Mouse (Mus musculus): ENCODE results near the gene Abcc6.
"Not testable (repeated sequence)": the region's sequence is repeated elsewhere in the genome, so short reads cannot be mapped to it uniquely, and the experiment has no call there.

The Abcc6 gene

GRCm38 (mm10) chr7:45941986-45942385 lies 88.1 kb downstream of the Abcc6 start:
- Histone ChIP-seq H3K4me1 (replicated peaks; ENCODE audit: low read depth, low read length) (peaks cover 4% of the 10 kb centered on the region; the same call in 1 of the 2 replicates), H3K27me3 (ENCODE audit: insufficient read depth, low read length) (no peaks in the 10 kb centered on the region), H3K4me3 (replicated peaks; ENCODE audit: low read length) (no peak overlapping the region), H3K9me3 (ENCODE audit: low read length) (no peaks in the 10 kb centered on the region), H3K36me3 (ENCODE audit: insufficient read depth, low read length) (peaks cover 19% of the 10 kb centered on the region; the same call in 1 of the 2 replicates)
- TF ChIP-seq NANOG (IDR thresholded peaks at IDR 0.05; ENCODE audit: borderline replicate concordance, low read length) = no peak
- TF ChIP-seq POU5F1 (IDR thresholded peaks at IDR 0.05; ENCODE audit: borderline replicate concordance, low read length) = no peak
- TF ChIP-seq CTCF (conservative IDR thresholded peaks at IDR 0.05; ENCODE audit: low read length) = no peak

GRCm38 (mm10) chr7:45939836-45940235 lies 90.3 kb downstream of the Abcc6 start:
- H3K36me3 ChIP-seq (ENCODE audit: insufficient read depth, low read length) = peaks cover 17% of the 10 kb centered on the region; the same call in 1 of the 2 replicates
- H3K4me1 ChIP-seq (replicated peaks; ENCODE audit: low read depth, low read length) = peaks cover 4% of the 10 kb centered on the region; the same call in 1 of the 2 replicates
- no peaks in the 10 kb centered on the region for H3K27me3 ChIP-seq (ENCODE audit: insufficient read depth, low read length)
- TF ChIP-seq POU5F1 (IDR thresholded peaks at IDR 0.05; ENCODE audit: borderline replicate concordance, low read length) = no peak
- TF ChIP-seq CTCF (conservative IDR thresholded peaks at IDR 0.05; ENCODE audit: low read length) = no peak
- no peak for TF ChIP-seq NANOG (IDR thresholded peaks at IDR 0.05; ENCODE audit: borderline replicate concordance, low read length)
- H3K4me3 ChIP-seq (replicated peaks; ENCODE audit: low read length) = no peak overlapping the region
- no peaks in the 10 kb centered on the region for H3K9me3 ChIP-seq (ENCODE audit: low read length)

- Histone ChIP-seq H3K36me3 (ENCODE audit: insufficient read depth, low read length) (peaks cover 12% of the 10 kb centered on the region; the same call in 1 of the 2 replicates), H3K4me3 (replicated peaks; ENCODE audit: low read length) (no peak overlapping the region), H3K4me1 (replicated peaks; ENCODE audit: low read depth, low read length) (peaks cover 4% of the 10 kb centered on the region), H3K9me3 (ENCODE audit: low read length) (no peaks in the 10 kb centered on the region), H3K27me3 (ENCODE audit: insufficient read depth, low read length) (no peaks in the 10 kb centered on the region)
- peak; percentile 42; the same call in 1 of the 2 replicates for TF ChIP-seq CTCF (conservative IDR thresholded peaks at IDR 0.05; ENCODE audit: low read length)
- TF ChIP-seq POU5F1 (IDR thresholded peaks at IDR 0.05; ENCODE audit: borderline replicate concordance, low read length) = no peak
Measured at GRCm38 (mm10) chr7:45935114-45935513, 95.0 kb downstream of the Abcc6 start.

GRCm38 (mm10) chr7:45933766-45934165 lies 96.3 kb downstream of the Abcc6 start:
- H3K4me1 ChIP-seq (replicated peaks; ENCODE audit: low read depth, low read length) = peaks cover 12% of the 10 kb centered on the region
- H3K9me3 ChIP-seq (ENCODE audit: low read length); H3K36me3 ChIP-seq (ENCODE audit: insufficient read depth, low read length); H3K27me3 ChIP-seq (ENCODE audit: insufficient read depth, low read length); H3K4me3 ChIP-seq (replicated peaks; ENCODE audit: low read length): not testable (repeated sequence)

- no peaks in the 10 kb centered on the region; the same call in 1 of the 2 replicates for H3K9me3 ChIP-seq (ENCODE audit: low read length)
- TF ChIP-seq NANOG (IDR thresholded peaks at IDR 0.05; ENCODE audit: borderline replicate concordance, low read length) (no peak), CTCF (conservative IDR thresholded peaks at IDR 0.05; ENCODE audit: low read length) (peak; percentile 33; the same call in 1 of the 2 replicates), POU5F1 (IDR thresholded peaks at IDR 0.05; ENCODE audit: borderline replicate concordance, low read length) (no peak)
- peak overlapping the region; percentile 75 for H3K4me3 ChIP-seq (replicated peaks; ENCODE audit: low read length)
- no peaks in the 10 kb centered on the region for H3K27me3 ChIP-seq (ENCODE audit: insufficient read depth, low read length)
- H3K36me3 ChIP-seq (ENCODE audit: insufficient read depth, low read length) = peaks cover 7% of the 10 kb centered on the region; the same call in 1 of the 2 replicates
- H3K4me1 ChIP-seq (replicated peaks; ENCODE audit: low read depth, low read length) = peaks cover 24% of the 10 kb centered on the region
Measured at GRCm38 (mm10) chr7:45929688-45930087, 100.4 kb downstream of the Abcc6 start.

- Histone ChIP-seq H3K9me3 (ENCODE audit: low read length) (no peaks in the 10 kb centered on the region; the same call in 1 of the 2 replicates), H3K4me3 (replicated peaks; ENCODE audit: low read length) (peak overlapping the region; percentile 75), H3K4me1 (replicated peaks; ENCODE audit: low read depth, low read length) (peaks cover 33% of the 10 kb centered on the region), H3K27me3 (ENCODE audit: insufficient read depth, low read length) (no peaks in the 10 kb centered on the region), H3K36me3 (ENCODE audit: insufficient read depth, low read length) (peaks cover 7% of the 10 kb centered on the region; the same call in 1 of the 2 replicates)
- TF ChIP-seq NANOG (IDR thresholded peaks at IDR 0.05; ENCODE audit: borderline replicate concordance, low read length) (no peak), CTCF (conservative IDR thresholded peaks at IDR 0.05; ENCODE audit: low read length) (no peak), POU5F1 (IDR thresholded peaks at IDR 0.05; ENCODE audit: borderline replicate concordance, low read length) (no peak)
Measured at GRCm38 (mm10) chr7:45928626-45929295, 101.3 kb downstream of the Abcc6 start.

- TF ChIP-seq CTCF (conservative IDR thresholded peaks at IDR 0.05; ENCODE audit: low read length) (peak; percentile 41), POU5F1 (IDR thresholded peaks at IDR 0.05; ENCODE audit: borderline replicate concordance, low read length) (no peak), NANOG (IDR thresholded peaks at IDR 0.05; ENCODE audit: borderline replicate concordance, low read length) (no peak)
- peaks cover 66% of the 10 kb centered on the region for H3K4me1 ChIP-seq (replicated peaks; ENCODE audit: low read depth, low read length)
- H3K27me3 ChIP-seq (ENCODE audit: insufficient read depth, low read length) = peaks cover 7% of the 10 kb centered on the region; the same call in 1 of the 2 replicates
Measured at GRCm38 (mm10) chr7:45924429-45924816, 105.7 kb downstream of the Abcc6 start.

GRCm38 (mm10) chr7:45923762-45924428 lies 106.2 kb downstream of the Abcc6 start, which contains the start of gene Ccdc114:
Ccdc114 (plus strand) TSS chr7:45924072.
- Histone ChIP-seq H3K4me1 (replicated peaks; ENCODE audit: low read depth, low read length) (peaks cover 66% of the 10 kb centered on the region), H3K4me3 (replicated peaks; ENCODE audit: low read length) (peak within 1 kb of the TSS; percentile 80), H3K9me3 (ENCODE audit: low read length) (no peaks in the 10 kb centered on the region; the same call in 1 of the 2 replicates), H3K27me3 (ENCODE audit: insufficient read depth, low read length) (peaks cover 7% of the 10 kb centered on the region; the same call in 1 of the 2 replicates), H3K36me3 (ENCODE audit: insufficient read depth, low read length) (no peaks in the 10 kb centered on the region)
- no peak for TF ChIP-seq POU5F1 (IDR thresholded peaks at IDR 0.05; ENCODE audit: borderline replicate concordance, low read length)

More at GRCm38 (mm10) chr7:45924429-45924816, 105.7 kb downstream of the Abcc6 start:
- H3K4me3 ChIP-seq (replicated peaks; ENCODE audit: low read length) = peak overlapping the region; percentile 80
- no peaks in the 10 kb centered on the region; the same call in 1 of the 2 replicates for H3K9me3 ChIP-seq (ENCODE audit: low read length)
- no peaks in the 10 kb centered on the region for H3K36me3 ChIP-seq (ENCODE audit: insufficient read depth, low read length)
